Mouse (Mus musculus) lung, postnatal 0 days (tissue): ENCODE results near the gene Rplp2. TPM values are rescaled to one million over a fixed set of nuclear protein-coding genes. Genes with fewer than 3 reads are reported as not detected.

Experiments used
- ATAC-seq: fragments of 200-750 bp; cut with Nextera tagmentation; 2 replicates; pipeline ENCODE4 v1.8.0; 2017; ENCODE audit warnings: moderate library complexity
- DNase-seq: peaks from one replicate; pipeline ENCODE4 v3.0.0-alpha.2; 2016; ENCODE audit warnings: low spot score
- H3K27ac ChIP-seq: fragments of 300-500 bp; sonication (generic); 2 replicates; pipeline ENCODE4 v1.5.1; 2014; ENCODE audit warnings: antibody characterized with exemption, mild to moderate bottlenecking, low read length, mixed read lengths
- H3K27me3 ChIP-seq: fragments of 300-500 bp; sonication (generic); replicated peaks from 2 replicates; pipeline ENCODE4 v1.6.1; 2014; ENCODE audit warnings: low read length, mixed read lengths; ENCODE audit not compliant: insufficient read depth
- H3K36me3 ChIP-seq: fragments of 300-500 bp; sonication (generic); 2 replicates; pipeline ENCODE4 v1.6.1; 2014; ENCODE audit warnings: low read length, mixed read lengths; ENCODE audit not compliant: insufficient read depth
- H3K4me1 ChIP-seq: fragments of 300-500 bp; sonication (generic); 2 replicates; pipeline ENCODE4 v1.6.1; 2014; ENCODE audit warnings: antibody characterized with exemption, low read depth, low read length, mixed read lengths; ENCODE audit not compliant: insufficient read depth
- H3K4me2 ChIP-seq: fragments of 300-500 bp; sonication (generic); replicated peaks from 2 replicates; pipeline ENCODE4 v1.6.1; 2014; ENCODE audit warnings: low read depth, mild to moderate bottlenecking, low read length, moderate library complexity, mixed read lengths
- H3K4me3 ChIP-seq: fragments of 300-500 bp; sonication (generic); 2 replicates; pipeline ENCODE4 v1.5.1; 2014; ENCODE audit warnings: low read depth, low read length
- H3K9ac ChIP-seq: fragments of 300-500 bp; sonication (generic); replicated peaks from 2 replicates; pipeline ENCODE4 v1.6.1; 2014; ENCODE audit warnings: low read depth, mild to moderate bottlenecking
- H3K9me3 ChIP-seq: fragments of 300-500 bp; sonication (generic); 2 replicates; pipeline ENCODE4 v1.6.1; 2016; ENCODE audit warnings: low read length, mixed read lengths
- CTCF ChIP-seq: IDR thresholded peaks from 2 replicates; pipeline ENCODE4 v1.5.1; 2016; ENCODE audit warnings: antibody characterized with exemption, mild to moderate bottlenecking
- EP300 ChIP-seq: IDR thresholded peaks from 2 replicates; pipeline ENCODE4 v1.6.1; 2016; ENCODE audit warnings: antibody characterized with exemption, mild to moderate bottlenecking, control low read depth
- WGBS: fragments of 180-500 bp; shearing (Covaris S2); extraction: QIAGEN DNeasy Blood & Tissue Kit; methylation state at CpG from one replicate; pipeline ENCODE4 v1.1.7; 2014; 5-methylcytosine and 5-hydroxymethylcytosine counted together
- polyA plus RNA-seq: library from polyadenylated mRNA; unstranded; fragments of >200 nt; fragmentation: Nextera tagmentation; extraction: Ambion mirVana; gene quantifications from 2 replicates; pipeline ENCODE4 v1.2.1, GENCODE M21; 2015

Rplp2 gene
- polyA plus RNA-seq, 1 experiment from 2014 or later = 910 TPM

DNA sequence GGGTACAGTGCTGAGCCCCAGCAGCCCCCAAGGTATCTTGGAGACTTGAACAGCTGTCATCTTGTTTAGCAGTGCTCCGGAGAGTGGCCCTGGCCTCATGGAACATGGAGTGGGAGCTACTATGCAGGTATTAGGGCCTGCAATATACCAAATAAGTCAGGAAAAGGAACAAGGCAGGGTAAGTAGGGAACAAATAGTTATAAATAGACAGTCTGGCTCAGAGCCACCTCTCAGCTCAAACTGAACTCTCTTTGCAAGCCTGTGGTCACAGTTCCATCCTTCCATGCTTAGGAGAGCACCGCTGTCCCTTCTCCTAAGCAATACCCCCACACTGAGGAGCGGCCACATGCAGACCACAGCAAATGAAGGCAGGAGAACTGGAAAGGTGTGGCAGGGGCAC is 50.4 kb downstream of the Rplp2 start:
- H3K4me2 ChIP-seq = no peak overlapping the region
- H3K36me3 ChIP-seq = no peaks in the 10 kb centered on the region; the same call in 1 of the 2 replicates
- 92% methylated on average over 3 of the region's 3 CpGs for WGBS
- H3K4me3 ChIP-seq = no peak overlapping the region
- ATAC-seq = no peak
- DNase-seq = no peak
- no peaks in the 10 kb centered on the region for H3K4me1 ChIP-seq
- H3K9ac ChIP-seq = no peak overlapping the region
- H3K27me3 ChIP-seq = no peaks in the 10 kb centered on the region
- H3K9me3 ChIP-seq = no peaks in the 10 kb centered on the region
- TF ChIP-seq EP300 (no peak), CTCF (no peak)
- no peak overlapping the region for H3K27ac ChIP-seq

Other genes starting within 250 kb of the Rplp2 start
- gene Lmntd2, start 233.3 kb upstream of the Rplp2 start, polyA plus RNA-seq = 0.97 and 1.0 TPM in 2 replicates
- 93.6 and 98.7 TPM in 2 replicates for gene Rassf7, start 231.5 kb upstream of the Rplp2 start, polyA plus RNA-seq
- gene Phrf1, start 218.6 kb upstream of the Rplp2 start, polyA plus RNA-seq = 26.6 and 32.0 TPM in 2 replicates
- 12.6 and 15.8 TPM in 2 replicates for gene Irf7, start 180.9 kb upstream of the Rplp2 start, polyA plus RNA-seq
- gene Cdhr5, start 170.6 kb upstream of the Rplp2 start, polyA plus RNA-seq = not detected in 2 replicates
- gene Sct, start 168.2 kb upstream of the Rplp2 start, polyA plus RNA-seq = 1.0 and 1.3 TPM in 2 replicates
- gene Drd4, start 155.4 kb upstream of the Rplp2 start, polyA plus RNA-seq = 0.12 and 0.17 TPM in 2 replicates
- 35.7 and 40.8 TPM in 2 replicates for gene Deaf1, start 119.7 kb upstream of the Rplp2 start, polyA plus RNA-seq
- gene Tmem80, start 119.6 kb upstream of the Rplp2 start, polyA plus RNA-seq = 34.7 and 44.1 TPM in 2 replicates
- gene Eps8l2, start 108.5 kb upstream of the Rplp2 start, polyA plus RNA-seq = 67.6 and 73.1 TPM in 2 replicates
- gene Taldo1, start 55.2 kb upstream of the Rplp2 start, polyA plus RNA-seq = 260 and 276 TPM in 2 replicates
- 49.8 and 52.3 TPM in 2 replicates for gene Gatd1, start 33.2 kb upstream of the Rplp2 start, polyA plus RNA-seq
- 0.25 TPM in 2 replicates for gene Cend1, start 17.9 kb upstream of the Rplp2 start, polyA plus RNA-seq
- gene Slc25a22, start 9.5 kb upstream of the Rplp2 start, polyA plus RNA-seq = 9.8 and 12.3 TPM in 2 replicates
- 1.7 and 1.8 TPM in 2 replicates for gene Pidd1, start 3.3 kb upstream of the Rplp2 start, polyA plus RNA-seq
- 96.0 and 116 TPM in 2 replicates for gene Pnpla2, start 7.8 kb downstream of the Rplp2 start, polyA plus RNA-seq
- gene Cracr2b, start 13.7 kb downstream of the Rplp2 start, polyA plus RNA-seq = 74.9 and 82.0 TPM in 2 replicates
- 45.1 and 49.6 TPM in 2 replicates for gene Cd151, start 20.0 kb downstream of the Rplp2 start, polyA plus RNA-seq
- gene Polr2l, start 27.8 kb downstream of the Rplp2 start, polyA plus RNA-seq = 48.0 and 50.5 TPM in 2 replicates
- 100 and 107 TPM in 2 replicates for gene Tspan4, start 27.9 kb downstream of the Rplp2 start, polyA plus RNA-seq
- 15.6 and 20.2 TPM in 2 replicates for gene Chid1, start 92.5 kb downstream of the Rplp2 start, polyA plus RNA-seq
- gene Ap2a2, start 114.8 kb downstream of the Rplp2 start, polyA plus RNA-seq = 42.6 and 45.5 TPM in 2 replicates
- gene Muc6, start 207.9 kb downstream of the Rplp2 start, polyA plus RNA-seq = 0.07 TPM in 2 replicates
- gene Muc2, start 243.0 kb downstream of the Rplp2 start, polyA plus RNA-seq = 0.26 and 0.36 TPM in 2 replicates